Mouse (Mus musculus) embryo, embryonic 11 days (tissue): ENCODE measurements around the gene 1700056E22Rik.

Source experiments
- DNase-seq: peaks from one replicate; pipeline ENCODE4 v3.0.0-alpha.2; 2015

Gene 1700056E22Rik

DNA sequence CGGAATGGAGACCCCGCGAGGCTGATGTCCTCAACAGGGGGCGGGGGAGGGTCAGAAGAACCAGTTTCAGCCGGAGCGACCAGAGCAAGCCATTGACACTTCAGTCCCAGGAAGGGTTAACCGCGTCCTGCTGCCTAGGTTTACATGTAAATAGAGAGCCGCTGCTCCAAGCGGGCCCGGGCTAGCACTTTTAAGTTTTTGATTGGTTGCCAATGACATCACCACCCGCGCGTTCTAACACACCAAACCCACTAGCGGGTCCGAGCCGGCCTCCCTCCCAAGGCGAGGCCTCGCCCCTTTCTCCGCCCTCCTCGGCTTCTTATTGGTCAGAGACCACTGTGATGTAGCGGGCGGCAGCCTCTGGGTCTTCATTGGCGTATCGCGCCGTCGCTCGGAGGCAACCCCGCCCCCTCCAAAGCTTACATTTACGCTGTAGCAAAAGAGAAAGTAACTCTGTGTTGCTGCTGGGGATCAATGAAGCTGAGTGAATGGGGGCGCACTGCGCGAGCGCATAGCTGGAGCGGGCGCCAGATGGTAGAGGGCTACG is at the start of gene 1700056E22Rik:
TSS of gene 1700056E22Rik (minus strand) at position 291 of the 547 bp plus-strand sequence.
- DNase-seq, result peak; percentile 100

DNA sequence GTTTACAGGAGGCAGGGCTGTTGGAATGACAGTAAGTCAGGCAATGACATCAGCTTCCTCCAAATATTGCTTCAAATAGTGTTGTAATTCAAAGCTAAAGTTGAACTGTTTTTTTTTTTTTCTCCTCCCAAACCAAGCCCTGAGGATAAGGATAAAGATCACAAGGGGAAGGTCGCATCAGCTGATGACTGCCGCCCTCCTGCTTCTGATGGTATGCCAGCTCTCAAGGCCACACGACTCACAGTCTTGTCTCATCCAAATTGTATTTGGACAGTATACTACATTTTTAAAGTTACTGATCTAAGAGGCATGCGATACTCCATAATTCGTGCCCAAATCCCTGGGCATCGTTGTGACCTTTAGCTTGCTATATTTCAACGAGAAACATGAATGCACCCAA is 49.1 kb upstream of the 1700056E22Rik start:
- no peak for DNase-seq

DNA sequence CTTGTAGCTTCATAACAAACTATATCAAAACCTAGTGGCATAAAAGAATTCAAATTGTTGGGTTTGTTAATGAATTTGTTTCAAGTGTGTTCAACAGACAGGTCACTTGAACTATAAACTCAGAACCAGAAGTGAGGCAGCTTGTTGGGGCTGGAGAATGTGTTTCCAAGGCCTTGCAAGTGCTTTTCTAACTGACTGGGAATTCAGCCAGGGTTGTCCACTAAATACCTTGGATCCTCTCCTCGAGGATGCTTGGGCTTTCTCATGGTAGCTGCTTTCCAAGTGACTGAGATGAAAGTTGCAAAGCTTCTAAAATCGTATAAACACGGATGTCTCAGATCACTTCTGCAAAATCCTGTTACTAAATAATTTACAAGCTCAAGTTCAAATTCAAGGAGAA is 48.6 kb upstream of the 1700056E22Rik start:
- DNase-seq, result no peak

DNA sequence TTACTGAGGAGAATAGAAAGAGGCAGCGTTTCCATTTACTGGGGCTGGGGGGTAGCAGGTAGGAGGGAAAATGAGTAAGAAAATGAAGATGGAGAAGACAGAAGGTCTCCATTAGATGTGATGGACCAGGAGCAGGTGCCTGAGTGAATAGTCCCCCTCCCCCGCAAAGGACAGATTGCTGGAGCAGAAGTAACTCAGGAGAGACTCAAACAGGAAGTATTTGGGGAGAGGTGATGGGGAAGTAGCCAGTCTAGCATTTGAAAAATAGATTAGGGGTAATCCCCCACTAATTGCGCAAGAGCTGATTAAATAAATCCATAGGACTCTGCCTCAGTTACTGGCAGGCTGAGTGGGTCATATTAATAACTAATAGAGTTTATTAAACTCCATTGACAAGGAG is 45.2 kb upstream of the 1700056E22Rik start:
- DNase-seq, result no peak

DNA sequence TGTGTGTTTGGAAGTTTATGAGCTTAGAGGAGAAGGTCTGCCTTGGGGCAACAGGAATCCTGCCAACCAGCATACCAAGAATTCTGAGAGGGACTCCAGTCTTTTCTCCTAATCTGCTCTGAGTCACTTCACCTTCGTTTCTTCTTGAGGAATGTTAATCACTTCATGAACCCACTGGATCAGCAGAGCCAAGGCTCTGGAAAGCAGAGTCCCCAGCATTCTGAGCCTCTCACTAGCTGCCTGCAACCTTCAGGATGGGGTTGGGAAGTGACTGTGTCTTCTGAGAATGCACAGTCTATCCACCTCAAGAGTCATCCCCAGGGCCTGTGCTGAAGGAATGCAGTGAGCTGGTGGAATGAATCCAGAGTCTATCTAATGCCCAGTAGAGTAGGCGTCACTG is 42.7 kb upstream of the 1700056E22Rik start:
- DNase-seq, result no peak

DNA sequence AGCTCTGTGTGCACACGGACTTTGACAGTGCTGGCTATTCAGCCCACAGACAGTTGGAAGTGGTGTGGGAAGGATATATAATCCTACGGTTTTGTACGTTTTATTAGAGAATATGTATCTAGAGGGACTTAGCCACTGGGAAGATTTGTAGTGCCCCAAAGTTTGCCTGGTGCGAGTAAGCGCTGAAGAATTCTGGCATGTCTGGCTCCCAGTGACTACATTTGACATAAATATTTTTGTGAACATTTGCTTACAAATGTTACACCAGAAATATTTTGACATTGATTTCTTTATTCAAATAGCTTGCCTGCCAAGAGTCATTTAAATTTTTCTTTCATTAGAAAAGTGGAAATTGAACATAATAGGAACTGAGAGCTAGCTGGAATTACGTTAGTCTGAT is 42.0 kb upstream of the 1700056E22Rik start:
- DNase-seq, result no peak

DNA sequence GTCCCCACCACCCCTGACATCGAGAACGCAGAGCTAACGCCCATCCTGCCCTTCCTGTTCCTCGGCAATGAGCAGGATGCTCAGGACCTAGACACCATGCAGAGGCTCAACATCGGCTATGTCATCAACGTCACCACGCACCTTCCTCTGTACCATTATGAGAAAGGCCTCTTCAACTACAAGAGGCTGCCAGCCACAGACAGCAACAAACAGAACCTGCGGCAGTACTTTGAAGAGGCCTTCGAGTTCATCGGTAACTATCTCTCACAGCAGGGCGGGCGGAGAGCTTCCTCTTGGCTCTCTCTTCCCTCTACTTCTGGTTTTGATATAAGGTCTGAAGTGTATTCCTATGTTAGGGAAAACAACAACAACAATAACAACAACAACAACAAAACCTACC is 34.9 kb upstream of the 1700056E22Rik start:
- DNase-seq, result no peak

DNA sequence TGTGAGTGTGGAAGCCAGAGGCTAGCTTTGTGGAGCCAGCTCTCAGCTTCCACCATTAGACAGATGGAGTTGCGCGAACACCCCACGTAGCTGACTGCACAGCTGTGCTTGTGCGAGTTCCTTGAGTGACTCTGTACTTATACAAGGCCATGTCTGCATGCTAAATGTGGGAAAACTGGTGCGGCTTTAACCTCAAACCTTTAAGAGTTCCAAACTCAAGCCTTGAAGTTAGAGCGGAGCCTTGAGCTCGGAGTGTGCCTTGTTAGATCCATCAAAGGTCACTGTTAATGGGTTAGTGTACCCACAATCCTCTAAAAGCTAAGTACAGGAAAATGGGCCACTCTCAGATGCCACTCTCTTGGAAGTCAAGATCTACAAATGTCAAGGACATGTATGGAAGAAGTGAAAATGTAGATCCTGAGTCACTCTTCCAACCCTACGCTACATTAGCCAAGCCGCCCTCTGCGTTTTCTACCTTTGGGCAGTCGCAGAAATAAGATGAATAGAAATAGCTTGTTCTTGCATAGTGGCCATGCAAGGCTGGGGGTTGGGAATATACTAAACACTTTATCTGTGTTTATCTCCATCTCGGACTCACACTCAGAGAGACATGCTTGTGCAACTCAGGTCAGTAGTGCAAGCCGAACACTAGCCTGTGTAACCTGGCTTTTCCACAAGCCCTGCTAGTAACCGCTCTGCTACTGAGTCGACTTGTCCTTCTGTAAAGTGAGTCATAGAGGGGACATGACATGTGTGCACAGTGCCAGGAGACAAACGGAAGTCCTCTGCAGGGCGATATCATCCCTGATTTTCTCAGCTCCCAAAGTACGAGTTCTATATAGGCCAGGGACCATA is 33.8 kb upstream of the 1700056E22Rik start:
- DNase-seq, result no peak

DNA sequence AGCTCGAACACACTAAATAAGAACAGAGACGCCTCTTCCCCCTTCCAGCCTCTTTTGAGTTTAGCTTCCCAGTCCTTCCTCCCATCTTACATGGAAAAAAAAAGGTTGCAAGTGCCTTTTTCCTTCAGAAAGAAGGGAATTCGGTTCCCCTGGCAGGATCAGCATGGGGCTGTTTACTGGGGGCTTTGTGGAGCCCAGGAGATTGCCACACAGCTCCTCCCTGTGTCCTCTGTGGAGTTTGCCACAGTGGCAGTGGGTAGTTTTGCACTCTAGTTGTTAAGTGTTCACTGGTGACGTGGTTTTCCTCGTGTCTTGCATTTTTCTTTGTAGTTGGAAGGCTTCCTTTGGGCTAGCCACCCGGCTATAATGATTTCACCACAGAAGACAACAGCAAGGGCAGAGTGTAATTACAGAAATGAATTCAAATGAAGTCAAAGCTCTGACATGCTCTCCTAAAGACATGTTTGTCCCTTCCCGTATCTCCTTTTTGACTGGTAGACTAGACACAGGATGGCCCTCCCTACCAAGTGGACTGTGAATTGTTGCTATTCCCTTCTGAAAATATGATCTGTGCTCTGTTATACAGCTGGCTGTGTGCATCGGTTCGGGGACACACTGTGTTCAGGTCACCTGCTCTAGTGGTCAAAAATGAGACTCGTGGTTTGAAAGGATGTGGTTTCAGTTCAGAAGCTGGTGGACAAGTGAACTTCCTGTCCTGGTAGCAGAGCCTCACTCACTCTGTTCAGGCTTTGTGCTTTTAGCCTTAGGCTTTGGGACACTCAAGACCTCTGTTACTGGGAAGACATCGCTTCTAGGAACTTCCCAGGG is 32.6 kb upstream of the 1700056E22Rik start:
- no peak for DNase-seq

DNA sequence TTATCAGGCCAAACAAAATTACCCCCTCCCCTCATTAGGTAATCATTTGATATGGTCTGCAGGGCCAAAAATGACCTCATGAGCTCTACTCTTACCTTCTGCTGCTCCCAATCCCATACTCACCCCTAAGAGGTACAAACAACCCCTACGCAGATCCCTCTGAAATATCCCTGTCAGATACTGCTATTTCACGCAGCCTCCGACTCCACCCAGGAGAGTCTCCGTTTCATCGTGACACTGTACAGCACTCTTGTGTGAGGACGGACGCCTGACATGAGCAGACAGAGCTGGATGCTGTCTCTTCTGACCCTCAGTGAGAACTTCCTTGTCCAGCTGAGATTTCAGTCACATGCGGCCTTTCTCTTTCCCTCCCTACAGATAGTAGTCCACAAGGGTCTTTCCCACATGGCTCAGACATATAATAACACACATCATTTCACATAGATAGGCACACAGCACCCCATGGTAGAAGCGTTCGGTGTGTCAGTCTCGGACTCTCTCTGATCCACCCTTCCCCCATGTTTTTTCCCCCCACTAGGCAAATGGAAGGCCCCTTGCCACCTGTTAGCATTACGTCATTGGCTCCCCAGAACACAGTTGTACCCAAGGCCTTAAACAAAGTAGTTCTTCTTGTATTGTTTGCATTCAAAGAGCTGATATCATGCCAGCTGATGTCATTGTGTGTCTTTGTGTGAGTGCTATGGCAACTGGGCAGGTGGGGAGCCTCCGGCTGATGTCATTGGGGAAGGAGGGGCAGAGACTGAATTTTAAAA is 31.7 kb upstream of the 1700056E22Rik start:
- peak; percentile 42 for DNase-seq

DNA sequence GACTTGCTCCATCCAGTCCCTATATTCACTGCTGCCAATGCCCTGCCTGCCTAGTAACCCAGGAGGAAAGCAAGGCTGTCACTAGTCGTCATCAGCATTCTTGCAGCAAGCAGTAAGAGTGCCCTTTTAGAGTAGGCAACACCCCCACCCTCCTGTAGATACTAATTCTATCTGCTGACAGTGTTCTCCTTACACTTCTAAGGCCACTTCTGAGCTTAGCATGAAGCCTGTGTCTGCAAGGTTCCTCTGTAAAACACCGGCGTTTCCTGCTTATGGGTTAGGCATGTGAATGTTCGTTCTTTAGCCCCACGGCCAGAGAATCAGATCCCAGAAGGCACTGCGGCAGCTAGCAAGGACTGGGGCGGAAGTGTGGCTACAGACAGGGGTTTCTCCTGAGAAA is 30.2 kb upstream of the 1700056E22Rik start:
- DNase-seq, result no peak

DNA sequence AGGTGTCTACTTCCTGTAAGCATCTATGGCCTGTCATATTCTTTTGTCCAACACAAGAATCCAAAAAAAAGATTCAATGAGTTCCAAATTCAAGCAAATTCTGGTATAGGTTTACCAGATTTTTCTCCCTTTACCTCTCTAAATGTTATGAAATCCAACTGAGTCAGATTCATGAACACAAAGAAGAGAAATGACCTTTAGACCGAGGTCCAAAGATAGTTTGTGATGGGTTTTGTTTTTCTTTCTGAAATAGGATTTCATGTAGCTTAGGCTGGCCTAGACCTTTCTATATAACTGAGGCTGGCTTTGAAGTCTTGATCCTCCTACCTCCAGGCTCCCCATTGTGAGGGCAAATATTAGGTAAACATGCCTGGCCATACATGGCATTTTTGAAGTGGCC is 27.8 kb upstream of the 1700056E22Rik start:
- DNase-seq, result no peak

DNA sequence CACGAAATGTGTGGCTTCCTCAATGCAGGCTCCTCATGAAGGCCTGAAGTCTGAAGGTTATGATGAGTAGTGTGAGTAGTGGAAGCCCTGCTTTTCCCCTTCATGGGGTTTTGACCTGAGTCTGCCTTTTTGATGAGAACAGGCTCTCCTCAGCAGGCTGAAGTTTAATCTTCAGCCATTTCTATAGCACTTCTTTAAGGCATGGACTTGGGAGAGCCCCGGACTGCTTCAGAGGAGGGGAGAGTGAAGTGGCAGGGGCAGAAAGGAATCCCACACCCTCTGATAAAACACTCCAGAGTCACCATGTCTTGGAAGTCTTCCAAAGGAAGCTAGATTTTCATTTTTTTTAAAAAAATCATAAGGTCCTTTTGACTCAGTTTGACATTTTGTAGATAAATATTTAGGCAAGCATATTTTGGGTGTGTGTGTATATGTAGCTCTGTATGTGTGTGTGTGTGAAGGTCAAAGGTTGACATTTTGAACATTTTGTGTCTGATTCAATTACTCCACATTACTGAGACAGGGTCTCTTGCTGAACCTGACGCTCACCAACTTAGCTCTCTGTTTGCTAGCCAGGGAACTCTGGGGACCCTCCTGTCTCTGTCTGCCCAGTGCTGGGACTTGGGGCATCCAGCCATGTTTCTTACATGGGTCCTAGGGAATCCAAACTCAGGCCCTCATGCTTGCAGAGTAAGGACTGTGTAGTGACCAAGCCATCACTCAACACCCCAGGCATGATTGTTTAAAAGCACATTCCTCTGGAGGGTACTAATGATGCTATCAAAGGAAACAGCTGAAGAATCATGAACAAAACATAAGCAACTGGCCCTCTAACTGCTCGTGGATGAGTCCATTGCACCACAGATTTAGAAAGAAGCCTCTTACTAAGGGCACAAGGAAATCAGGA is 27.0 kb upstream of the 1700056E22Rik start:
- DNase-seq, result no peak

DNA sequence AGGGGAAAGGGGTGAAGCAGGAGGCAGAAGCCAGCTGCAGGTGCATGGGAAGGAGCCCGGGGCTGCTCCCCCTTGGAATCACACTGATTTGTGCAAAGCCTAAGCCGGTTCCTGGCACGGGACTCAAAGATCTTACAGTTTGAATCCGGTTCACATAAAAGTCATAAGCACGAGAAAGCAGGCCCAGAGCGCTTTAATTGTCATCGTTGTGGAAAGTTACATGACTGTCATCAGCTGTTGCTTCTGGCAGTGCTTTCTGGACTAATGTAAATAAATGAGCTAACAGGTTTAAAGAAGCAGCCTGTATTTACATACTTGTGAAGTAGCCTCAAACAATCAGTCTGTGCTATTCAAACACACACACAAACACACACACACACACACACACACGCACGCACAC is 26.3 kb upstream of the 1700056E22Rik start:
- no peak for DNase-seq

DNA sequence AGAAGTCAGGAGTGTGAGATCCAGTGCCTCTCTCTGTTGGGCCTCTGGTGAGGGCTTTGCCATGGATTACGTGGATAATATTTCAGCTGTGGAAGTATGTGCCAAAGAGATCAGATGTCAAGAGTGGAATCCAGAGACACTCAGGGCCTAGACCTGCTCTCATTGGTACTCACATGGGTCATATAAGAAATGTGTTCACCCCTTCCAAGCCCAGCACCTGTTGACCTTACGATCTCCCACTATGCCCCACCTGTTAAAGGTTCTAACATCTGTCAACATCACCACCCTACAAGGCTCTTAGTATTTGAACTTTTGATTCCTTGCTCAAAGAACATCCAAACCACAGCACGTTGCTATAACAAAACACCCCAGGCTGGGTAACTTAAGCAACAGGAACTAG is 25.7 kb upstream of the 1700056E22Rik start:
- no peak for DNase-seq

DNA sequence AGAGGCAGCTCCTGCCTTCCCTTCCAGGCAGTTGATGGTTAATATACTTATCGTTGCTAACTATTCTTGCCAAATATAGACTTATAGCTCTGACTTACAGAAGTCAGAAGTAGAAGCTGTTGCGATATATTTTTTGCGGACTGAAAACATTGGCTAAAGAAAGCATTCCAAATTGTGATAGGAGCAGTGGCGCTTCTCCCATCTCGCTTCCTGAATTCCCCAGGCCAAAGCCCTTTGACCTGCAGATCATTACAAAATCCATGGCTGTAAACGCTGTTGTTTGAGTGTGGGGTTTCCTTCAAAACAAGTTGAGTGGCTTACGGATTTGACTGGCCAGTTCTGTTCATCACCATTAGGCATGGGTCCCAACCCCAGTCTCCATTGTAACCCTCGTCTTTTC is 24.1 kb upstream of the 1700056E22Rik start:
- DNase-seq, result no peak

DNA sequence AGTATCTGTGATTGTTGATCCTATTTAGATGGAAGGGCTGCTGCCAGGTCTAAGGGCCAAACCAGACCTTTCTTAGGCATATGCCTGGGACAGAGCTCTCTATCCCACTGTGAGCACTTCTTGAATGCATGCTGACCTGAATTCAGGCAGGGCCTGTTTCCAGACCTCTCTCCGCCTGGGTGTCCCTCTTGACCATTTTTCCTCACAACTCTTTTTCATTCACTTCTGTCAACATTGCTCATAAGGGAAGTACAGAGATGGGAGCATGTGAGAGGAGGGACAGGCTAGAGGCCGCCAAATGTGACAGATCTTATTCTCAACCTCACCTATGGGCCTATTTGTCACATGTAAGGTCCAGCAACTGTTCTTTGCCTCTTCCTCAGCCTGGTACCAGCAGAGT is 20.1 kb upstream of the 1700056E22Rik start:
- no peak for DNase-seq

DNA sequence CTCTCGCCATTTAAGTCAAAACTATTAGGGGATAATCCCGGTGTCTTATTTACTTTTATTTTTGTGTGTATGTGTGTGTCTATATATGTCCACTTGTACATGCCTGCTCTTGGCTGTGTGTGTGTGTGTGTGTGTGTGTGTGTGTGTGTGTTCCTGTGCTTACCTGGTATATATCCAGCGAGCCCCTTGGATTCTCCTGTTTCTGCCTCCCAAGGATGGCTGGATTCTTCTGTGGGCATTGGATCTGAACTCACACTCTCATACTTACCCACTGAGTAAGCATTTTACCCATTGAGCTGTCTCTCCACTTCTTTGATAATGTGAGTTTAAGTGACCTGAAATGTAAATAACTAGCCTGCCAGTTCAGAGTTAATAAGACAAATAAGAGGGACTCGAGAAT is 19.6 kb upstream of the 1700056E22Rik start:
- DNase-seq, result no peak

DNA sequence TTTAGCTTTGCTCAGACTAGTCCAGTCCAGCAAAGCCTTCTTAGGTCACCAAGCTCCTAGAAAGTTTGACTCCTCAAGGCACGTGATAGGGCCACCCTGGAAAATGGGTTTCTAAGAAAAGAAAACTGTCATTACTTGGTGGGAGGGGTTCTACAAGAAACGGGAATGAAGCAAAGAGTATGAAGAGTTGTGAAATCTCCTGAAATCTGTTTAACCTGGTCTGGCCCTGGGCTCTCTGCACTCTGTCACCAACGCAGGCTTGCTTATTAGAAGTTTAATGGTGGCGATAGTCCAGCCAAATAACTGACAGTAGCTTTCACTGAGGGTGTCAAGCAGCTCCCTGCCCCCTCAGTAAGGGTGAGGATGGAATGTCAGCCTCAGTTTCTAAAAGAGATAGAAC is 19.0 kb upstream of the 1700056E22Rik start:
- DNase-seq, result no peak

DNA sequence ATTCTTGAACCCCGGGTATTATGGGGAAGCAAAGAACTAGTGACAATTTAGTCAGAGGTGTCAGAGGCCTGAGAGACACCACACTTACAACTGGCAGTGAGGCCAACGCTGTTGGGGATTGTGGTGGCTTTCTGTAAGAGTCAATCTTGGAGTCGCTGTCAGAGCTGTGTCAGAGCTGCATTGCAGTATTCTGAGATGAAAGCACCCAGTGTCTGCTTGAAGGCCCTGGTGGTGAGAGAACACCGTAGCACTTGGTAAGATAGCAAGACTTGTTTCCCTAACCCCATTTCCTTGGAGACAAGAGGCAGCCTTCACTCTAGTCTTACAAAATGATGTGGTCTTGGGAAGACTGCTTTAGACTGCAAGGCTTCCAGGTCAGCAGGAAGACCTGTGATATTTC is 18.2 kb upstream of the 1700056E22Rik start:
- no peak for DNase-seq

DNA sequence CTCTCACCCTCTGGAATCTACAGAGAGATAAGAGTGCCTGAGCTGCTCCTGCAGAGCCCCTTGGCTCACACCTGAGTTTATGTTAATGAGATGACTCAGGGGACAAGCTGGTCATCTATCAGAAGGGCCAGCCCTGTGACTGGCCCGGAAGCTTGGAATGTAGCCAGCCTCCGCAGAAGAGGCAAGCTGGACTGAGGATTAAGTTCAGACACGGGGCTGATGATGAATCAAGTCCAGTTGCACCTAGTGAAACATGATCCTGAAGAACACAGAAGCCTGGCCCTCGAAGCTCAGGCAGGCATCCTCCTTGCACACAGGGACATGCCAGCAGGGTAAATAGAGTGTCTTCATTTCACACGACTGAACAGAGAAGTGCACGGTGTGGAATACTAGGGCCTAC is 17.7 kb upstream of the 1700056E22Rik start:
- peak; percentile 27 for DNase-seq

DNA sequence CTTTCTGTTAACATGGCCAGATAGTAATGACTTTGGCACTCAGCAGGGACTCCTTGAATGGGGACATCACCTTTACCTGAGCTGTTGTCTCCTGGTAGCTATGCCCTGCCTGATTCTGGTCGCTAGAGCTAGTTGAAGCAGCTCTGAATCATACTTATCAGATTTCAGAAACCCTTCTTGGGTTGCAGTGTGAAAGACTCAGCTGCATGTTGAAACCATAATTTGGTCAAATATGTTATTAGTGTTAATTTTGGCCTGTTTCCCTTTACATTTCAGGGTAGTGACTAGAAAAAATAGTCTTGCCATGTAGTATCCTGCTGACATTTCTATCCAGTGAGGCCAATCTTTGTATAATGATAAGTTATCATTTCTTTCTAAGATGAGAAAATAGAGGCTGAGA is 17.2 kb upstream of the 1700056E22Rik start:
- no peak for DNase-seq
